Mouse (Mus musculus) myocyte (in vitro differentiated cells): ENCODE measurements around the gene Dcaf8. TPM values are rescaled to one million over a fixed set of nuclear protein-coding genes. Genes with fewer than 3 reads are reported as not detected.

Experiments
- H3K27me3 ChIP-seq: one replicate; pipeline ENCODE4 v1.6.1; 2011; ENCODE audit not compliant: control insufficient read depth, insufficient read depth, insufficient read length
- H3K36me3 ChIP-seq: one replicate; pipeline ENCODE4 v1.6.1; 2011; ENCODE audit not compliant: control insufficient read depth, insufficient read depth
- H3K4me2 ChIP-seq: one replicate; pipeline ENCODE4 v1.6.1; 2011; ENCODE audit warnings: low read depth, control low read depth
- H3K4me3 ChIP-seq: one replicate; pipeline ENCODE4 v1.5.1; 2011; ENCODE audit warnings: mild to moderate bottlenecking, control low read depth, moderate library complexity
- H3K79me2 ChIP-seq: one replicate; pipeline ENCODE4 v1.6.1; 2011; ENCODE audit not compliant: control insufficient read depth, insufficient read depth
- H3ac ChIP-seq: one replicate; pipeline ENCODE4 v1.6.1; 2011; ENCODE audit not compliant: control insufficient read depth, insufficient read length
- CEBPB ChIP-seq: IDR thresholded peaks from 2 replicates; pipeline ENCODE4 v1.6.1; 2011; ENCODE audit warnings: mild to moderate bottlenecking, moderate library complexity; ENCODE audit not compliant: poor library complexity, insufficient read depth, severe bottlenecking
- E2F4 ChIP-seq: IDR thresholded peaks from one replicate; pipeline ENCODE4 v1.6.1; 2011; ENCODE audit warnings: mild to moderate bottlenecking, control low read depth, moderate library complexity; ENCODE audit not compliant: insufficient read depth
- MAX ChIP-seq: IDR thresholded peaks from one replicate; pipeline ENCODE4 v1.6.1; 2011; ENCODE audit warnings: low read depth, mild to moderate bottlenecking, control low read depth
- MYOD1 ChIP-seq, 3 experiments: IDR thresholded peaks; one replicate each; pipeline ENCODE4 v1.6.1; 2011; ENCODE audit warnings: control low read depth in 2 of 3, low read depth in 2 of 3, mild to moderate bottlenecking in 2 of 3, moderate library complexity in 1 of 3; ENCODE audit not compliant: insufficient read length in 2 of 3, control insufficient read depth in 1 of 3
- MYOG ChIP-seq, 3 experiments: IDR thresholded peaks; one replicate each; pipeline ENCODE4 v1.6.1; 2011; ENCODE audit warnings: control low read depth in 2 of 3, low read depth in 2 of 3, mild to moderate bottlenecking in 2 of 3; ENCODE audit not compliant: insufficient read length in 2 of 3, control insufficient read depth in 1 of 3, insufficient read depth in 1 of 3
- POLR2A ChIP-seq: IDR thresholded peaks from one replicate; pipeline ENCODE4 v1.6.1; 2011; ENCODE audit warnings: low read depth, mild to moderate bottlenecking, control low read depth, moderate library complexity; ENCODE audit not compliant: insufficient read length
- POLR2AphosphoS2 ChIP-seq: IDR thresholded peaks from one replicate; pipeline ENCODE4 v1.6.1; 2011; ENCODE audit warnings: low read depth, control low read depth; ENCODE audit not compliant: insufficient read length
- REST ChIP-seq: IDR thresholded peaks from one replicate; pipeline ENCODE4 v1.6.1; 2011; ENCODE audit warnings: mild to moderate bottlenecking, control low read depth, moderate library complexity; ENCODE audit not compliant: insufficient read depth, insufficient read length
- SRF ChIP-seq: IDR thresholded peaks from one replicate; pipeline ENCODE4 v1.6.1; 2011; ENCODE audit warnings: low read depth; ENCODE audit not compliant: control insufficient read depth, insufficient read length
- TCF12 ChIP-seq: IDR thresholded peaks from one replicate; pipeline ENCODE4 v1.6.1; 2011; ENCODE audit warnings: mild to moderate bottlenecking, control low read depth; ENCODE audit not compliant: poor library complexity, insufficient read depth, severe bottlenecking
- TCF3 ChIP-seq: IDR thresholded peaks from one replicate; pipeline ENCODE4 v1.6.1; 2011; ENCODE audit warnings: low read depth, control low read depth; ENCODE audit not compliant: insufficient read length
- USF1 ChIP-seq: IDR thresholded peaks from one replicate; pipeline ENCODE4 v1.6.1; 2011; ENCODE audit warnings: low read depth, mild to moderate bottlenecking, control low read depth, moderate library complexity
- polyA plus RNA-seq: library from polyadenylated mRNA; unstranded; fragments of >200 nt; fragmentation: generic; extraction: Trizol; gene quantifications from one replicate; pipeline ENCODE4 v1.2.1, GENCODE M21; 2012; ENCODE audit warnings: missing spikeins

The Dcaf8 gene
- polyA plus RNA-seq, 1 experiment, result 80.0 TPM

DNA sequence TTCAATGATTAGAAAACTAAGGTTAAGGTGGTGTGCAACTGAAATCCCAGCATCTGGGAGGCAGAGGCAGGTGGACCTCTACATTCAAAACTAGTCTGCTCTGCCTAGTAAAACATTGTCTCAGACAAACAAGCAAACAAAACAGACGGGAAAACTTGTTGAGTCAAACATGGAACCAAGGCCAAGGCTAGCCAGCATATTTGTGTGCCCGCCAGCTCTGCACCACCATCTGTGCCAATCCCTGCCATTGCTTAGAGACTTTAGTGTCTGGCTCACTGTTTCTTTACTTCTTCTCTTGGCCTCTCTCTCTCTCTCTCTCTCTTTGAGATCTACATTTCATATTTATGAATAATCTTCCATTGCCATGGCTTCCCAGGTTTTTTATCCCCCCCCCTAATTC lies 80.3 kb downstream of the Dcaf8 start:
- no peaks in the 10 kb centered on the region for H3K79me2 ChIP-seq
- no peak overlapping the region for H3K4me3 ChIP-seq
- TF ChIP-seq MAX (no peak), REST (no peak), POLR2AphosphoS2 (no peak), USF1 (no peak), CEBPB (no peak), MYOD1 (IDR thresholded peaks at IDR 0.05; ENCODE audit: control insufficient read depth in 1 of 3, insufficient read length in 2 of 3, low read depth in 2 of 3) (no peak), SRF (no peak), TCF12 (no peak), POLR2A (no peak), TCF3 (no peak), E2F4 (no peak), MYOG (IDR thresholded peaks at IDR 0.05; ENCODE audit: control insufficient read depth in 1 of 3, insufficient read depth in 1 of 3, insufficient read length in 2 of 3, low read depth in 2 of 3) (no peak)
- no peaks in the 10 kb centered on the region for H3K27me3 ChIP-seq
- H3ac ChIP-seq, result no peak overlapping the region
- H3K4me2 ChIP-seq, result no peak overlapping the region
- no peaks in the 10 kb centered on the region for H3K36me3 ChIP-seq

DNA sequence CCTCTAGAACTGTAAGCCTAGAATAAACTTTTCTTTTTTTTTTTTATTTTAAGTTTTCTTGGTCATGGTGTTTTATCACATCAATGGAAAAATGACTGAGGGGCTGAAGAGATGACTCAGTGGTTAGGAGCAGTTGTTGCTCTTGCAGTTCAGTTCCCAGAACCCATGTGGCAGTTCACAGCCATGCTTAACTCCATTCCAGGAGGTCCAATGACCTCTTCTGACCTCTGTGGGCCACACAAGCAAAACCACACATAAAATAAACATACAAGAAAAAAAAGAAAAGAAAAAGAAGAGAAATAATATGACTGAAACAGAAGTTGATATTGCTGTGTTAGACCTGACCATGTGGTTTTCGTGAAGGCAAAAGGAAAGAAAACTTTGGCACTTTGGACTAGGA lies 81.3 kb downstream of the Dcaf8 start:
- Histone ChIP-seq H3K27me3 (no peaks in the 10 kb centered on the region), H3K4me3 (no peak overlapping the region), H3K79me2 (no peaks in the 10 kb centered on the region), H3K4me2 (no peak overlapping the region), H3ac (no peak overlapping the region), H3K36me3 (no peaks in the 10 kb centered on the region)
- TF ChIP-seq CEBPB (no peak), MYOD1 (IDR thresholded peaks at IDR 0.05; ENCODE audit: control insufficient read depth in 1 of 3, insufficient read length in 2 of 3, low read depth in 2 of 3) (peak in 2 of 3 experiments; percentile 30 to 44), SRF (no peak), E2F4 (no peak), POLR2AphosphoS2 (no peak), POLR2A (no peak), TCF3 (no peak), REST (no peak), USF1 (no peak), TCF12 (no peak), MYOG (IDR thresholded peaks at IDR 0.05; ENCODE audit: control insufficient read depth in 1 of 3, insufficient read depth in 1 of 3, insufficient read length in 2 of 3, low read depth in 2 of 3) (peak in 1 of 3 experiments; percentile 43), MAX (no peak)

DNA sequence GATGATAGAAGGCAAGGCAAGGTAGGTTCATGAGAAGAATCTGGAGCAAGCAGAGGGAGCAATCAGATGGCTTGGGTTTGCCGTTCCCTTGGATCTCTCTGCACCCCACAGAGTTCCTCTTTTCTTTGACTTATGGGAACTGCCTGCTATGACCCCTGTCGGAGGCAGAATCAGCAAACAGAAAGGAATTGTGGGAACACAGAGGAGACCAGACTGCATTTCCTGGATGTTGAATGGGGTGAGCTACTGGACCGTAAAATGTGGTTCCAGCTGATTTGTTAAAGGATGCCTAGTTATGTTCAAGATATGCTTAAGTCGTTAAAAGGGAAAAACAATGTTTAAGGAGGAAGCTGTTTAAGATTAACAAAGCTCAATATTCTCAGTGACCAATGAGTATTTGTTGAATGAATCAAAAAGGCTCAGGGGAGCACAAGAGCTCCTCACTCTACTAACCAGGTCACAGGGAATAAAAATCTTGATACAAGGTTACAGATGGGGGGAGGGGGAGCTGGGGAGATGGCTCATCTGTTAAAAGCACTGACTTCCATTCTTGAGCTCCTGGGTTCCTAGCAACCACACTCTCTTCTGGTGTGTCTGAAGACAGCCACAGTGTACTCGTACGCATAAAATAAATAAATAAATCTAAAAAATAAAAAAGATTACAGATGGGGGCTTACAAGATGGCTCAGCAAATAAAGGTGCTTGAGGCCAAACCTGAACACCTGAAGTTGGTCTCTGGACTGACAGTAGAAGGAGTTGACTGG lies 93.2 kb downstream of the Dcaf8 start:
- Histone ChIP-seq H3K27me3 (no peaks in the 10 kb centered on the region), H3K36me3 (no peaks in the 10 kb centered on the region), H3K79me2 (no peaks in the 10 kb centered on the region), H3K4me2 (no peak overlapping the region), H3K4me3 (no peak overlapping the region), H3ac (no peak overlapping the region)
- TF ChIP-seq MAX, result no peak
- no peak for TF ChIP-seq MYOD1 (IDR thresholded peaks at IDR 0.05; ENCODE audit: control insufficient read depth in 1 of 3, insufficient read length in 2 of 3, low read depth in 2 of 3)
- no peak for TF ChIP-seq POLR2A
- TF ChIP-seq REST, result no peak

DNA sequence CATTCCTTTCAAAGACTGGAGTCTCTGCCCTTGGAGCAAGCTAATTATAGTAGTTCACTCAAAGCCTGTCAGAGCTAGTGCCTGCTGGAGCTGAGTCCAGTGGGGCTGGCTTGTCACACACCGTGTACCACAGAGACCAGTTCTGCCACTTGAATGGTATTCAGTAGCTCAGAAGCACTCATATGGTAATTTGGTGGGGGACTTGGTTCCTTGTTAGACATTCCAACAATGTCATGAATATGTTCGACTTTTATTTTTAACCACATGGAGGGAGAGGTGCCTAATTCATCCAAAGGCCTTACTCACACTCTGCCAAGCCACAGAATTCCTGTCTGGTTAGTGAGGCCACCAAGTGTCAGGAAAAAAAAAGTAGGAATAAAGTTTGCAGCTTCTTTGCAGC lies 94.5 kb downstream of the Dcaf8 start:
- Histone ChIP-seq H3K4me2 (peak overlapping the region; percentile 68), H3K36me3 (no peaks in the 10 kb centered on the region), H3K79me2 (no peaks in the 10 kb centered on the region), H3K4me3 (no peak overlapping the region), H3ac (no peak overlapping the region), H3K27me3 (no peaks in the 10 kb centered on the region)
- TF ChIP-seq CEBPB (0 out of 2 replicates have a peak, but pooled peaks have one; percentile 20), REST (no peak), TCF3 (no peak), SRF (no peak), POLR2AphosphoS2 (no peak), MYOG (IDR thresholded peaks at IDR 0.05; ENCODE audit: control insufficient read depth in 1 of 3, insufficient read depth in 1 of 3, insufficient read length in 2 of 3, low read depth in 2 of 3) (peak in 1 of 3 experiments; percentile 32), TCF12 (no peak)

DNA sequence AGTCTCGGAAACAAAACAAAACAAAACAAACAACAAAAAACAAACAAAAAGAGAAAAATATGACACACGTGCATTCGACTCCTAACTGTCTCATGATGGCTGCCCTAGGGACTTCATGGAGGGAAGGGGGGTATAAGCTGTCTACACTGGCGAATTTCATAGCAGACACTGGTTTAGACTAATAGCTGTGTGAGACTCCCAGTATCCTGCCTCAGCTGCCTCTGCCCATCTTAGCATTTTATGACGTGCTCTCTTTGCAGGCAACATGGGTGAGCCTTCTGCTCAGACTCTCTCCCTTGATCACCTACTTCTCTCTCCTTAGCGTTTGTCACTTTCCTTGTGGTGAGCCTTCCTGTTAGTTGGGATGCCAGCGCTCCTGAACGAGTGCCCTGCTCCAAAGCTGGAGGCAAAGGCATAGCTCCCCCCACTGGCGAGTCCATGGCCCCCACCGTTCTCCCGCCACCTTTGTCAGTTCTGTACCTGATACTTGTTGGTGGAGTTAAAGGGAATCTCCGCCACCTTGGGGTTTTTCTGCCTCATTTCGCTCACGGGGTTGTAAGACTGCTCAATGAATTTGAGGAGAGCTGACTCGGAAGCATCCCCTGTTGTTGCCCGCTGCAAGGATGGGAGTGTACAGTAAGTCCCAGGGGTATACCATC lies 95.8 kb downstream of the Dcaf8 start:
- no peak overlapping the region for H3ac ChIP-seq
- no peaks in the 10 kb centered on the region for H3K27me3 ChIP-seq
- H3K36me3 ChIP-seq, result no peaks in the 10 kb centered on the region
- H3K4me2 ChIP-seq, result peak overlapping the region; percentile 68
- no peak overlapping the region for H3K4me3 ChIP-seq
- H3K79me2 ChIP-seq, result no peaks in the 10 kb centered on the region
- peak in 2 of 3 experiments; percentile 53 to 54 for TF ChIP-seq MYOD1 (IDR thresholded peaks at IDR 0.05; ENCODE audit: control insufficient read depth in 1 of 3, insufficient read length in 2 of 3, low read depth in 2 of 3)
- no peak for TF ChIP-seq POLR2A
